In genomic region chr6:28747931-28748670, GRCm38 (mm10) we compare ENCODE assay signal across 9 mouse cellular contexts.
DNase-seq lines count a peak whose midpoint lies in the region; ATAC-seq and TF ChIP-seq lines count a peak whose summit lies in the region.
"Had no signal": no experiment of that assay in that cellular context is flagged by ENCODE, and none has a peak within 500 bp of the region (broad histone marks: within the 10 kb centered on the region; RNA-seq: fewer than 3 reads in every experiment).

No protein-coding gene starts in this region.

- H3K4me1 ChIP-seq in liver, adult 2 months (ENCODE audit: control insufficient read depth, insufficient read depth, low read length), result peaks cover 6% of the 10 kb centered on the region; the same call in 1 of the 2 replicates
- H3K4me1 ChIP-seq in liver, embryonic 11.5 days (replicated peaks; ENCODE audit: control insufficient read depth, insufficient read depth, low read length), result no peaks in the 10 kb centered on the region
- peaks cover 17% of the 10 kb centered on the region for H3K4me1 ChIP-seq in hindbrain, embryonic 10.5 days (replicated peaks)

- no peak overlapping the region for H3K9ac ChIP-seq in liver, adult 2 months (ENCODE audit: low read depth, low read length)
- no peak overlapping the region for H3K9ac ChIP-seq in liver, embryonic 11.5 days (ENCODE audit: low read depth, low read length)

- no peak overlapping the region for H3K4me3 ChIP-seq in liver, adult 2 months (ENCODE audit: insufficient read depth, low read depth, low read length)
- H3K4me3 ChIP-seq in liver, embryonic 11.5 days (ENCODE audit: low read depth, low read length), result no peak overlapping the region
- no peak overlapping the region for H3K4me3 ChIP-seq in hindbrain, embryonic 10.5 days

- intact Hi-C loops in gastrocnemius, postnatal 36 days (cut with DNase I), result no loop called here

- peak; percentile 75 for DNase-seq in liver, adult 2 months (ENCODE audit: extremely low read depth, low read depth, low spot score)
- DNase-seq in liver, embryonic 11.5 days (ENCODE audit: low spot score), result no peak
- DNase-seq in ZHBTc4 (ENCODE audit: low read depth, low spot score), result peak; percentile 34
- peak; percentile 15 for DNase-seq in hindbrain, embryonic 10.5 days (ENCODE audit: low spot score)
- DNase-seq in kidney, postnatal 10 days, result peak; percentile 29
- DNase-seq in adrenal gland, adult (ENCODE audit: inconsistent age in 2 of 2, low spot score in 1 of 2), result no peak
- DNase-seq in gastrocnemius, postnatal 36 days, result no peak
- DNase-seq: right cerebral cortex, postnatal 14 days had no signal

- 51% methylated on average over 14 of the region's 14 CpGs for WGBS in liver, adult 2 months
- 80% methylated on average over 14 of the region's 14 CpGs for WGBS in liver, embryonic 11.5 days
- 65% methylated on average over 14 of the region's 14 CpGs for WGBS in hindbrain, embryonic 10.5 days

- ATAC-seq in liver, embryonic 11.5 days (replicated peaks; ENCODE audit: low FRiP score), result no peak
- ATAC-seq in megakaryocyte-erythroid progenitor cell, adult 5-6 weeks (replicated peaks; ENCODE audit: low FRiP score, low TSS enrichment, poor library complexity, severe bottlenecking), result no peak

- H3K4me2 ChIP-seq in liver, embryonic 11.5 days, result no peak overlapping the region

- H3K36me3 ChIP-seq in liver, adult 2 months (ENCODE audit: control insufficient read depth, insufficient read depth, low read length), result peaks cover 17% of the 10 kb centered on the region
- H3K36me3 ChIP-seq in liver, embryonic 11.5 days (ENCODE audit: control insufficient read depth, insufficient read depth, low read length), result peaks cover 7% of the 10 kb centered on the region; the same call in 1 of the 2 replicates
- H3K36me3 ChIP-seq in hindbrain, embryonic 10.5 days, result peaks cover 22% of the 10 kb centered on the region

- no peak for TF ChIP-seq CTCF in liver, adult 2 months (IDR thresholded peaks at IDR 0.05; ENCODE audit: low read depth, low read length)

- no peak overlapping the region for H3K27ac ChIP-seq in liver, adult 2 months (replicated peaks; ENCODE audit: insufficient read depth, low read depth, low read length)
- H3K27ac ChIP-seq in liver, embryonic 11.5 days (ENCODE audit: low read depth, low read length), result no peak overlapping the region
- H3K27ac ChIP-seq in hindbrain, embryonic 10.5 days, result 0 out of 2 replicates have a peak overlapping the region, but pooled peaks have one; percentile 45

- no peaks in the 10 kb centered on the region for H3K9me3 ChIP-seq in liver, embryonic 11.5 days (ENCODE audit: control insufficient read depth, low read length)
- H3K9me3 ChIP-seq in hindbrain, embryonic 10.5 days, result no peaks in the 10 kb centered on the region

- TF ChIP-seq POLR2A in liver, adult 2 months (IDR thresholded peaks at IDR 0.05; ENCODE audit: extremely low read depth, insufficient read depth, low read length), result no peak

- H3K27me3 ChIP-seq in liver, adult 2 months (ENCODE audit: control insufficient read depth, insufficient read depth, low read length), result no peaks in the 10 kb centered on the region
- no peaks in the 10 kb centered on the region for H3K27me3 ChIP-seq in liver, embryonic 11.5 days (replicated peaks; ENCODE audit: control insufficient read depth, insufficient read depth, low read length)
- H3K27me3 ChIP-seq in hindbrain, embryonic 10.5 days (ENCODE audit: insufficient read depth, poor library complexity, severe bottlenecking), result no peaks in the 10 kb centered on the region

- no peaks in the 10 kb centered on the region for H3K79me2 ChIP-seq in liver, adult 2 months (ENCODE audit: control insufficient read depth, insufficient read depth, low read length)

Comparison
In these comparisons a context has a peak if more than half of its experiments do, and no peak if none do; other contexts are left out.
1. DNase-seq: peak in liver, adult 2 months (single experiment), ZHBTc4 (single experiment), hindbrain, embryonic 10.5 days (single experiment) and kidney, postnatal 10 days (single experiment); none in liver, embryonic 11.5 days (single experiment), adrenal gland, adult (0 of 2) and gastrocnemius, postnatal 36 days (0 of 2).